Mouse (Mus musculus): ENCODE measurements around the gene Dbh. TPM values are rescaled to one million over a fixed set of nuclear protein-coding genes. Genes with fewer than 3 reads are reported as not detected.

The Dbh gene
- not detected for total RNA-seq (2023)

GRCm38 (mm10) chr2:27164796-27165590 lies at the start of gene Dbh:
TSS of gene Dbh (plus strand) at chr2:27165233.

GRCm38 (mm10) chr2:27141950-27142693 lies 22.9 kb upstream of the Dbh start, which contains the start of gene Fam163b:
TSS of gene Fam163b (minus strand) at chr2:27142491.

Other genes with a start within 250 kb of the Dbh start
- gene Surf2, start 248.9 kb upstream of the Dbh start, total RNA-seq (2023), result 10 to 100 TPM; 57.0 to 61.8 TPM
- gene Surf1, start 248.7 kb upstream of the Dbh start, total RNA-seq (2023), result 10 to 100 TPM; 62.7 to 72.0 TPM
- 10 to 100 TPM; 80.8 to 82.9 TPM for gene Surf4, start 231.3 kb upstream of the Dbh start, total RNA-seq (2023)
- not detected for gene Stkld1, start 231.2 kb upstream of the Dbh start, total RNA-seq (2023)
- gene Rexo4, start 200.8 kb upstream of the Dbh start, total RNA-seq (2023), result 100 to 1,000 TPM in 1 of 2 experiments, 10 to 100 TPM in 1; 96.5 to 103 TPM
- not detected for gene Adamts13, start 191.8 kb upstream of the Dbh start, total RNA-seq (2023)
- gene Cacfd1, start 155.3 kb upstream of the Dbh start, total RNA-seq (2023), result 10 to 100 TPM; 35.4 TPM
- under 1 TPM; 0.53 to 0.82 TPM for gene Slc2a6, start 137.2 kb upstream of the Dbh start, total RNA-seq (2023)
- not detected for gene Mymk, start 93.1 kb upstream of the Dbh start, total RNA-seq (2023)
- 1 to 10 TPM in 1 of 2 experiments, under 1 TPM in 1; 0.52 to 1.0 TPM for gene Adamtsl2, start 85.9 kb upstream of the Dbh start, total RNA-seq (2023)
- gene Fam163b, start 22.7 kb upstream of the Dbh start, total RNA-seq (2023), result not detected
- under 1 TPM in 1 of 2 experiments, not detected in 1; 0.27 TPM for gene Sardh, start 83.1 kb downstream of the Dbh start, total RNA-seq (2023)